Mouse (Mus musculus): ENCODE measurements at regions not wholly inside any gene's neighbourhood (a gene's known extent, or its start where the extent isn't known, plus 50 kb on each side); places are given as distances from the start of the nearest gene placed in this dataset.

- TF ChIP-seq ZC3H11A (IDR thresholded peaks at IDR 0.05; ENCODE audit: borderline replicate concordance, low read depth, low read length) (no peak), CHD2 (IDR thresholded peaks at IDR 0.05; ENCODE audit: low read depth, low read length) (no peak), ZNF384 (IDR thresholded peaks at IDR 0.05; ENCODE audit: low read depth, low read length) (no peak), MAFK (IDR thresholded peaks at IDR 0.05; ENCODE audit: insufficient read depth, low read depth, low read length) (no peak)
These were observed 602.3 kb upstream of the Sel1l start for GRCm38 (mm10) chr12:92451110-92451818.

Data from ES-E14 (cell line).